Mouse (Mus musculus) CH12.LX (cell line): ENCODE results near the gene Ppp1r8. TPM values are rescaled to one million over a fixed set of nuclear protein-coding genes. Genes with fewer than 3 reads are reported as not detected.
A peak's percentile ranks its signal among the peaks of the same experiment; 100 is the strongest.

Experiments used
- DNase-seq: peaks from one replicate; pipeline ENCODE4 v3.0.0-alpha.2; 2013; ENCODE audit errors: extremely low read depth
- H3K27ac ChIP-seq: 2 replicates; pipeline ENCODE4 v1.5.1; 2012; ENCODE audit warnings: low read depth, mild to moderate bottlenecking, control low read depth, moderate library complexity; ENCODE audit not compliant: insufficient read depth
- H3K27me3 ChIP-seq: replicated peaks from 2 replicates; pipeline ENCODE3; 2012; ENCODE audit warnings: inconsistent platforms
- H3K36me3 ChIP-seq, 2 experiments: replicated peaks in 1 of 2; 2 replicates each; pipeline versions ENCODE3 to v1.6.1; 2012; ENCODE audit warnings: inconsistent platforms in 1 of 2, low read length in 1 of 2, mild to moderate bottlenecking in 1 of 2, mixed read lengths in 1 of 2, moderate library complexity in 1 of 2; ENCODE audit not compliant: control insufficient read depth in 1 of 2, insufficient read depth in 1 of 2
- H3K4me1 ChIP-seq, 2 experiments: 2 replicates each; pipeline ENCODE4 v1.6.1; 2012; ENCODE audit warnings: inconsistent platforms in 1 of 2, moderate library complexity in 1 of 2; ENCODE audit not compliant: insufficient read depth in 2 of 2, control insufficient read depth in 1 of 2
- H3K4me2 ChIP-seq: 2 replicates; pipeline ENCODE4 v1.6.1; 2012; ENCODE audit warnings: low read depth, mild to moderate bottlenecking, control low read depth; ENCODE audit not compliant: poor library complexity, insufficient read depth, severe bottlenecking
- H3K4me3 ChIP-seq, 3 experiments: fragments of 150-350 bp in 1 of 3; sonication (generic) in 1 of 3; replicated peaks in 1 of 3; 2 replicates each; pipeline versions ENCODE3 to v1.5.1; 2011 to 2012; ENCODE audit warnings: low read depth in 2 of 3, low read length in 2 of 3, mild to moderate bottlenecking in 2 of 3, moderate library complexity in 2 of 3, control low read depth in 1 of 3, improper control_type of control experiment in 1 of 3, inconsistent platforms in 1 of 3, mixed read lengths in 1 of 3; ENCODE audit not compliant: poor library complexity in 1 of 3
- H3K79me2 ChIP-seq: replicated peaks from 2 replicates; pipeline ENCODE4 v1.6.1; 2012; ENCODE audit warnings: mild to moderate bottlenecking, moderate library complexity; ENCODE audit not compliant: control insufficient read depth, poor library complexity, insufficient read depth, severe bottlenecking; ENCODE audit errors: extremely low read depth
- H3K9ac ChIP-seq: 2 replicates; pipeline ENCODE4 v1.6.1; 2012; ENCODE audit warnings: low read depth, mild to moderate bottlenecking, control low read depth, moderate library complexity; ENCODE audit not compliant: insufficient read depth
- H3K9me3 ChIP-seq: replicated peaks from 2 replicates; pipeline ENCODE3; 2012; ENCODE audit warnings: low read length, inconsistent platforms, mixed read lengths
- BHLHE40 ChIP-seq: IDR thresholded peaks from 2 replicates; pipeline ENCODE4 v1.6.1; 2011; ENCODE audit warnings: mild to moderate bottlenecking, low read depth, low read length, improper control_type of control experiment
- CHD1 ChIP-seq: IDR thresholded peaks from 2 replicates; pipeline ENCODE4 v1.6.1; 2012; ENCODE audit warnings: low read depth, low read length, improper control_type of control experiment, inconsistent platforms
- CHD2 ChIP-seq: IDR thresholded peaks from 2 replicates; pipeline ENCODE4 v1.6.1; 2011; ENCODE audit warnings: low read length, improper control_type of control experiment
- CTCF ChIP-seq, 2 experiments: IDR thresholded peaks in 1 of 2; conservative IDR thresholded peaks in 1 of 2; 2 replicates each; pipeline ENCODE4 v1.5.1; 2011 to 2012; ENCODE audit warnings: low read depth in 2 of 2, low read length in 2 of 2, improper control_type of control experiment in 1 of 2, inconsistent platforms in 1 of 2, mild to moderate bottlenecking in 1 of 2, moderate library complexity in 1 of 2
- ELF1 ChIP-seq: IDR thresholded peaks from 2 replicates; pipeline ENCODE4 v1.6.1; 2014; ENCODE audit warnings: low read depth, mild to moderate bottlenecking, inconsistent platforms, low read length, improper control_type of control experiment
- EP300 ChIP-seq: IDR thresholded peaks from 2 replicates; pipeline ENCODE4 v1.6.1; 2011; ENCODE audit warnings: low read length, improper control_type of control experiment
- ETS1 ChIP-seq: conservative IDR thresholded peaks from 2 replicates; pipeline ENCODE4 v1.6.1; 2012; ENCODE audit warnings: low read depth, mild to moderate bottlenecking, inconsistent platforms, low read length, improper control_type of control experiment, moderate library complexity
- GABPA ChIP-seq: IDR thresholded peaks from 2 replicates; pipeline ENCODE4 v1.6.1; 2012; ENCODE audit warnings: low read depth, low read length, improper control_type of control experiment, inconsistent platforms; ENCODE audit not compliant: insufficient replicate concordance
- IRF4 ChIP-seq: IDR thresholded peaks from 2 replicates; pipeline ENCODE4 v1.6.1; 2014; ENCODE audit warnings: low read depth, mild to moderate bottlenecking, inconsistent platforms, low read length, improper control_type of control experiment
- JUND ChIP-seq: conservative IDR thresholded peaks from 2 replicates; pipeline ENCODE4 v1.6.1; 2011; ENCODE audit warnings: low read depth, low read length, improper control_type of control experiment
- KAT2A ChIP-seq: IDR thresholded peaks from 2 replicates; pipeline ENCODE4 v1.6.1; 2012; ENCODE audit warnings: low read length, improper control_type of control experiment, inconsistent platforms; ENCODE audit not compliant: insufficient replicate concordance
- MAFK ChIP-seq: IDR thresholded peaks from 2 replicates; pipeline ENCODE4 v1.6.1; 2011; ENCODE audit warnings: low read length, improper control_type of control experiment; ENCODE audit not compliant: insufficient replicate concordance
- MAX ChIP-seq: IDR thresholded peaks from 2 replicates; pipeline ENCODE4 v1.6.1; 2011; ENCODE audit warnings: low read length, improper control_type of control experiment
- MAZ ChIP-seq: IDR thresholded peaks from 2 replicates; pipeline ENCODE4 v1.6.1; 2012; ENCODE audit warnings: low read depth, mild to moderate bottlenecking, inconsistent platforms, low read length, improper control_type of control experiment, moderate library complexity
- MEF2A ChIP-seq: IDR thresholded peaks from 2 replicates; pipeline ENCODE4 v1.6.1; 2014; ENCODE audit warnings: low read depth, mild to moderate bottlenecking, inconsistent platforms, low read length, improper control_type of control experiment, borderline replicate concordance
- MXI1 ChIP-seq: IDR thresholded peaks from 2 replicates; pipeline ENCODE4 v1.6.1; 2011; ENCODE audit warnings: mild to moderate bottlenecking, low read depth, low read length, improper control_type of control experiment
- MYC ChIP-seq: IDR thresholded peaks from 2 replicates; pipeline ENCODE4 v1.6.1; 2011; ENCODE audit warnings: low read depth, mild to moderate bottlenecking, improper control_type of control experiment, low read length
- NELFE ChIP-seq: IDR thresholded peaks from 2 replicates; pipeline ENCODE4 v1.6.1; 2011; ENCODE audit warnings: low read depth, low read length, improper control_type of control experiment
- PAX5 ChIP-seq: IDR thresholded peaks from 2 replicates; pipeline ENCODE4 v1.6.1; 2012; ENCODE audit warnings: low read length, inconsistent platforms, mixed read lengths
- POLR2AphosphoS2 ChIP-seq: IDR thresholded peaks from 2 replicates; pipeline ENCODE4 v1.6.1; 2011; ENCODE audit warnings: low read depth, low read length, improper control_type of control experiment
- RAD21 ChIP-seq: IDR thresholded peaks from 2 replicates; pipeline ENCODE4 v1.6.1; 2011; ENCODE audit warnings: low read depth, mild to moderate bottlenecking, low read length, improper control_type of control experiment, moderate library complexity
- RCOR1 ChIP-seq: conservative IDR thresholded peaks from 2 replicates; pipeline ENCODE4 v1.6.1; 2012; ENCODE audit warnings: low read depth, mild to moderate bottlenecking, inconsistent platforms, low read length, improper control_type of control experiment
- SIN3A ChIP-seq: IDR thresholded peaks from 2 replicates; pipeline ENCODE4 v1.6.1; 2012; ENCODE audit warnings: low read length, improper control_type of control experiment, inconsistent platforms
- SMC3 ChIP-seq: IDR thresholded peaks from 2 replicates; pipeline ENCODE4 v1.6.1; 2011; ENCODE audit warnings: low read depth, low read length, improper control_type of control experiment
- TBP ChIP-seq: conservative IDR thresholded peaks from 2 replicates; pipeline ENCODE4 v1.6.1; 2011; ENCODE audit warnings: low read depth, low read length, improper control_type of control experiment
- TCF12 ChIP-seq: IDR thresholded peaks from 2 replicates; pipeline ENCODE4 v1.6.1; 2014; ENCODE audit warnings: low read depth, mild to moderate bottlenecking, inconsistent platforms, low read length, improper control_type of control experiment
- USF1 ChIP-seq: IDR thresholded peaks from 2 replicates; pipeline ENCODE4 v1.6.1; 2014; ENCODE audit warnings: low read depth, mild to moderate bottlenecking, inconsistent platforms, low read length, improper control_type of control experiment
- USF2 ChIP-seq: conservative IDR thresholded peaks from 2 replicates; pipeline ENCODE4 v1.6.1; 2011; ENCODE audit warnings: low read depth, low read length, improper control_type of control experiment
- ZC3H11A ChIP-seq: IDR thresholded peaks from 2 replicates; pipeline ENCODE4 v1.6.1; 2012; ENCODE audit warnings: low read depth, mild to moderate bottlenecking, inconsistent platforms, low read length, improper control_type of control experiment
- dilution Hi-C: fragments of 300-500 bp; cut with MboI; formaldehyde crosslinking; loops from 2 replicates; pipeline ENCODE4 v1.14.3; 2020; ENCODE audit warnings: low sequenced_read_pairs; ENCODE audit not compliant: extremely low pct_unique_long_range_greater_than_20kb, extremely low pct_ligation_motif_present
- in situ Hi-C: fragments of 300-500 bp; cut with MboI; formaldehyde crosslinking; loops from 3 replicates; pipeline ENCODE4 v1.14.3; 2019; ENCODE audit warnings: low sequenced_read_pairs, low pct_ligation_motif_present, low pct_unique_long_range_greater_than_20kb, mixed read lengths
- polyA plus RNA-seq: library from polyadenylated mRNA; unstranded; fragments of >175 nt; gene quantifications from 2 replicates; pipeline ENCODE4 v1.2.1, GENCODE M21; 2012; ENCODE audit warnings: low read depth; ENCODE audit not compliant: insufficient read length
- total RNA-seq, 2 experiments: library from RNA; depleted of rRNA; stranded (reverse); fragments of 300-350 nt in 1 of 2; fragments of >200 nt in 1 of 2; gene quantifications; 2 replicates each; pipeline ENCODE4 v1.2.3; 2012 to 2014

Ppp1r8 gene
- total and polyA plus RNA-seq, 3 experiments: 89.0 to 141 (median 107) TPM

DNA sequence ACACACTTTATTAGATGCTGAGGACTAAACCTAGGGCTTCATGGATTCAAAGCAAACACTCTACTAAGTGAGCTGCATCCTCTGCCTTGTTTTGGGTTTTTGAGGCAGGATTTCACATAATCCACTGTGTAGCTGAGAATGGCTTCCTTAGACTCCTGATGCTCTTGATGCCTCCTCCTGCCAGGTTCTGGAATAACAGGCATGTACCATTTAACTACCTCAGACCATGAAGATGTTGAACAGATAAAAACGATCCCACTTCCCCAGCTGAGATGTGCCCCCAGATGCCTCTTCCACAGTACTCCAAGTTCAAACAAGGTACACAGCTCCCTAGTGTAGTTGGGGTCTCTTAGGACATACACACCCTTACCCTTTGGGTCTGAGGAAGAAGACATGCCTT is 45.5 kb downstream of the Ppp1r8 start:
- in situ Hi-C loops (no loop called here), dilution Hi-C loops (no loop called here)
- H3K9ac ChIP-seq: no peak overlapping the region
- H3K4me1 ChIP-seq: peaks cover 9 to 51% of the 10 kb centered on the region in 2 experiments
- H3K4me2 ChIP-seq: no peak overlapping the region
- no peaks in the 10 kb centered on the region for H3K9me3 ChIP-seq
- no peak for DNase-seq
- H3K4me3 ChIP-seq: no peak overlapping the region
- peaks cover 16% of the 10 kb centered on the region for H3K79me2 ChIP-seq
- peak overlapping the region; percentile 25; the same call in 1 of the 2 replicates for H3K27ac ChIP-seq
- peaks cover under 1 to 9% of the 10 kb centered on the region in 2 experiments for H3K36me3 ChIP-seq
- TF ChIP-seq CTCF (conservative IDR thresholded peaks at IDR 0.05 in 1 of 2, IDR thresholded peaks at IDR 0.05 in 1 of 2; ENCODE audit: low read depth in 2 of 2, low read length in 2 of 2) (peak in 1 of 2 experiments; percentile 25; a peak in 1 of 4 replicates), SMC3 (peak; percentile 10; the same call in 1 of the 2 replicates), SIN3A (no peak), IRF4 (no peak), MAX (no peak), JUND (no peak), MEF2A (no peak), MAFK (no peak), TBP (no peak), CHD1 (no peak), ELF1 (no peak), GABPA (no peak)
- H3K27me3 ChIP-seq: no peaks in the 10 kb centered on the region

GRCm38 (mm10) chr4:132796196-132796886 is 46.6 kb downstream of the Ppp1r8 start, which contains the start of gene Themis2:
TSS of gene Themis2 (minus strand) at chr4:132796387.
- in situ Hi-C loops: no loop called here
- DNase-seq: peak; percentile 86
- peak within 1 kb of the TSS; percentile 51 for H3K27ac ChIP-seq
- peaks cover 9 to 51% of the 10 kb centered on the region in 2 experiments for H3K4me1 ChIP-seq
- peak within 1 kb of the TSS; percentile 87 for H3K4me2 ChIP-seq
- H3K36me3 ChIP-seq: peaks cover 10 to 18% of the 10 kb centered on the region in 2 experiments
- dilution Hi-C loops: no loop called here
- H3K79me2 ChIP-seq: peaks cover 16% of the 10 kb centered on the region
- no peaks in the 10 kb centered on the region for H3K9me3 ChIP-seq
- no peaks in the 10 kb centered on the region for H3K27me3 ChIP-seq
- peak within 1 kb of the TSS; percentile 74 to 83 (median 81) for H3K4me3 ChIP-seq
- H3K9ac ChIP-seq: peak within 1 kb of the TSS; percentile 87
- TF ChIP-seq MYC: no peak
- 0 out of 2 replicates have a peak, but pooled peaks have one; percentile 59 for TF ChIP-seq TBP
- TF ChIP-seq ETS1: no peak
- no peak for TF ChIP-seq CTCF (conservative IDR thresholded peaks at IDR 0.05 in 1 of 2, IDR thresholded peaks at IDR 0.05 in 1 of 2; ENCODE audit: low read depth in 2 of 2, low read length in 2 of 2)
- no peak for TF ChIP-seq RCOR1
- no peak for TF ChIP-seq GABPA
- TF ChIP-seq KAT2A: no peak
- TF ChIP-seq RAD21: no peak
- peak; percentile 19; the same call in 1 of the 2 replicates for TF ChIP-seq IRF4
- no peak for TF ChIP-seq CHD2
- peak; percentile 72 for TF ChIP-seq ELF1
- no peak for TF ChIP-seq USF2
- no peak for TF ChIP-seq BHLHE40
- TF ChIP-seq SIN3A: peak; percentile 16; the same call in 1 of the 2 replicates
- no peak for TF ChIP-seq EP300
- no peak for TF ChIP-seq USF1
- no peak for TF ChIP-seq CHD1
- no peak for TF ChIP-seq PAX5
- no peak for TF ChIP-seq MEF2A
- TF ChIP-seq MAX: no peak
- peak; percentile 79 for TF ChIP-seq TCF12
- TF ChIP-seq ZC3H11A: no peak
- no peak for TF ChIP-seq SMC3
- no peak for TF ChIP-seq JUND
- no peak for TF ChIP-seq MAZ
- peak; percentile 72 for TF ChIP-seq NELFE
- peak; percentile 55 for TF ChIP-seq MXI1
- TF ChIP-seq POLR2AphosphoS2: no peak; the same call in 1 of the 2 replicates
